Mouse (Mus musculus): ENCODE measurements around the gene D6Ertd527e.

DNA sequence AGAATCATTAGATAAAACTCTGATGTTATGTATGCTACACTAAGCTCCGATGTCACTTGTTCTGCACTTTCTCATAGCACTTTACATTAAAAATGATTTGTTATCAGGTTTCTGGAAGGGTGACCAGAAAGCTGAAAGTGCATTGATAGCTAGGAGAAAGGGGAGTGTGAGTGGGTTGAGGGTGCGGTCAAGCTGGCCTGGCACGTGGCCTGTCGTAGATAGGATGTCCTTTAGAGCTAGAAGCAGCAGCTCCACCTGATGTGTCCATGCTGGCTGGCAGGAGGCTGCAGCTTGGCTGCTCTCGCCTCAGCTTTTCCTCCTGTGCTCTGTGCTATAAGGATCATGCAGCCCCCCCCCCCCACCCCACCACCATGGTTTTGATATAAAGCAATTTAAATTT lies 12.1 kb upstream of the D6Ertd527e start:
- no peak for TF ChIP-seq CTCF (IDR thresholded peaks at IDR 0.05; ENCODE audit: control insufficient read depth, insufficient read depth, insufficient read length)
- TF ChIP-seq USF1 (IDR thresholded peaks at IDR 0.05; ENCODE audit: low read depth): no peak
- no peak for TF ChIP-seq FOSL1 (IDR thresholded peaks at IDR 0.05; ENCODE audit: insufficient read depth, low read length, poor library complexity, severe bottlenecking)
- no peak for TF ChIP-seq CEBPB (IDR thresholded peaks at IDR 0.05; ENCODE audit: low read depth)
- no peak for TF ChIP-seq MYOD1 (IDR thresholded peaks at IDR 0.05; ENCODE audit: control insufficient read depth, insufficient read length, low read depth)
- no peak for TF ChIP-seq MAX (IDR thresholded peaks at IDR 0.05)
